Comparison of ENCODE assay signal across 20 mouse cellular contexts in genomic region chr13:44126198-44126597, GRCm38 (mm10).
A peak's percentile ranks its signal among the peaks of the same experiment; 100 is the strongest.
DNase-seq lines count a peak whose midpoint lies in the region; ATAC-seq lines count a peak whose summit lies in the region.
"Had no signal": no experiment of that assay in that cellular context is flagged by ENCODE, and none has a peak within 500 bp of the region (broad histone marks: within the 10 kb centered on the region; RNA-seq: fewer than 3 reads in every experiment).

No protein-coding gene starts in this region.

- H3K27ac ChIP-seq in midbrain, embryonic 16.5 days (ENCODE audit: low read length): no peak overlapping the region
- no peak overlapping the region for H3K27ac ChIP-seq in midbrain, embryonic 10.5 days (replicated peaks)
- 0 out of 2 replicates have a peak overlapping the region, but pooled peaks have one; percentile 45 for H3K27ac ChIP-seq in kidney, embryonic 15.5 days
- H3K27ac ChIP-seq: embryonic facial prominence, embryonic 13.5 days; forebrain, embryonic 15.5 days; heart, embryonic 15.5 days; hindbrain, postnatal 0 days; limb, embryonic 12.5 days; midbrain, embryonic 12.5 days; neural tube, embryonic 12.5 days had no signal

- H3K4me1 ChIP-seq in midbrain, embryonic 16.5 days (ENCODE audit: control insufficient read depth, insufficient read depth, low read length): peaks cover 3% of the 10 kb centered on the region; the same call in 1 of the 2 replicates
- peaks cover 17% of the 10 kb centered on the region for H3K4me1 ChIP-seq in midbrain, embryonic 10.5 days
- peaks cover 21% of the 10 kb centered on the region for H3K4me1 ChIP-seq in kidney, embryonic 15.5 days

- no peak overlapping the region for H3K9ac ChIP-seq in midbrain, embryonic 16.5 days (ENCODE audit: low read depth, low read length)
- no peak overlapping the region for H3K9ac ChIP-seq in kidney, embryonic 15.5 days
- H3K9ac ChIP-seq: embryonic facial prominence, embryonic 13.5 days; forebrain, embryonic 15.5 days; heart, embryonic 15.5 days; limb, embryonic 12.5 days; liver, postnatal 0 days; midbrain, embryonic 12.5 days; neural tube, embryonic 12.5 days had no signal

- H3K27me3 ChIP-seq in midbrain, embryonic 16.5 days (ENCODE audit: control insufficient read depth, insufficient read depth, low read depth, low read length): no peaks in the 10 kb centered on the region
- no peaks in the 10 kb centered on the region for H3K27me3 ChIP-seq in midbrain, embryonic 10.5 days (ENCODE audit: low read depth, poor library complexity, severe bottlenecking)
- H3K27me3 ChIP-seq in kidney, embryonic 15.5 days: no peaks in the 10 kb centered on the region
- H3K27me3 ChIP-seq: embryonic facial prominence, embryonic 13.5 days; forebrain, embryonic 15.5 days; heart, embryonic 15.5 days; limb, embryonic 12.5 days; midbrain, embryonic 12.5 days; neural tube, embryonic 12.5 days had no signal

- 34% methylated on average over 10 of the region's 10 CpGs for WGBS in midbrain, embryonic 16.5 days
- WGBS in midbrain, embryonic 10.5 days: 40% methylated on average over 10 of the region's 10 CpGs
- WGBS in kidney, embryonic 15.5 days: 28% methylated on average over 10 of the region's 10 CpGs

- H3K9me3 ChIP-seq in midbrain, embryonic 16.5 days (replicated peaks; ENCODE audit: control insufficient read depth, low read length, poor library complexity, severe bottlenecking): no peaks in the 10 kb centered on the region
- H3K9me3 ChIP-seq in midbrain, embryonic 10.5 days (replicated peaks): no peaks in the 10 kb centered on the region
- no peaks in the 10 kb centered on the region for H3K9me3 ChIP-seq in kidney, embryonic 15.5 days (replicated peaks)
- H3K9me3 ChIP-seq: embryonic facial prominence, embryonic 13.5 days; forebrain, embryonic 15.5 days; G1E; heart, embryonic 15.5 days; limb, embryonic 12.5 days; midbrain, embryonic 12.5 days; neural tube, embryonic 12.5 days had no signal

- intact Hi-C loops in heart, postnatal 36 days (cut with DNase I): no loop called here

- no peak overlapping the region for H3K4me3 ChIP-seq in midbrain, embryonic 16.5 days (ENCODE audit: low read depth, low read length)
- no peak overlapping the region for H3K4me3 ChIP-seq in midbrain, embryonic 10.5 days
- no peak overlapping the region for H3K4me3 ChIP-seq in kidney, embryonic 15.5 days (replicated peaks)
- H3K4me3 ChIP-seq: embryonic facial prominence, embryonic 13.5 days; forebrain, embryonic 15.5 days; heart, embryonic 15.5 days; limb, embryonic 12.5 days; midbrain, embryonic 12.5 days; neural tube, embryonic 12.5 days had no signal

- peak; percentile 81 for DNase-seq in heart, adult 11 months
- DNase-seq in heart, postnatal 36 days: no peak
- DNase-seq in midbrain, embryonic 10.5 days (ENCODE audit: low spot score): no peak
- DNase-seq in layer of hippocampus, adult 9-10 months (ENCODE audit: low spot score): no peak
- DNase-seq: cerebellum, adult 2 months; gastrocnemius, postnatal 14 days; liver, postnatal 0 days had no signal

- 0 out of 2 replicates have a peak, but pooled peaks have one; percentile 21 for ATAC-seq in midbrain, embryonic 16.5 days
- no peak for ATAC-seq in kidney, embryonic 15.5 days (replicated peaks; ENCODE audit: low FRiP score)
- no peak for ATAC-seq in inflammation-experienced regulatory T-cells, adult 6 months
- ATAC-seq in megakaryocyte, adult 5-6 weeks (ENCODE audit: poor library complexity, severe bottlenecking): no peak
- ATAC-seq: activated CD4-positive, CD25-positive, alpha-beta regulatory T cell, adult 4 months; forebrain, embryonic 15.5 days; hindbrain, postnatal 0 days; liver, postnatal 0 days had no signal

- no peaks in the 10 kb centered on the region for H3K36me3 ChIP-seq in midbrain, embryonic 16.5 days (ENCODE audit: control insufficient read depth, insufficient read depth, low read length)
- H3K36me3 ChIP-seq in midbrain, embryonic 10.5 days: no peaks in the 10 kb centered on the region
- H3K36me3 ChIP-seq in kidney, embryonic 15.5 days: no peaks in the 10 kb centered on the region
- H3K36me3 ChIP-seq: embryonic facial prominence, embryonic 13.5 days; forebrain, embryonic 15.5 days; G1E; heart, embryonic 15.5 days; limb, embryonic 12.5 days; midbrain, embryonic 12.5 days; neural tube, embryonic 12.5 days had no signal

- no peak overlapping the region for H3K4me2 ChIP-seq in midbrain, embryonic 16.5 days (ENCODE audit: low read length)
- peak overlapping the region; percentile 14; the same call in 1 of the 2 replicates for H3K4me2 ChIP-seq in kidney, embryonic 15.5 days
- H3K4me2 ChIP-seq: embryonic facial prominence, embryonic 13.5 days; forebrain, embryonic 15.5 days; heart, embryonic 15.5 days; limb, embryonic 12.5 days; midbrain, embryonic 12.5 days; neural tube, embryonic 12.5 days had no signal
